Mouse (Mus musculus): ENCODE measurements around the gene Ppia.
"Not testable (repeated sequence)": the region's sequence is repeated elsewhere in the genome, so short reads cannot be mapped to it uniquely, and the experiment has no call there.

Gene Ppia

DNA sequence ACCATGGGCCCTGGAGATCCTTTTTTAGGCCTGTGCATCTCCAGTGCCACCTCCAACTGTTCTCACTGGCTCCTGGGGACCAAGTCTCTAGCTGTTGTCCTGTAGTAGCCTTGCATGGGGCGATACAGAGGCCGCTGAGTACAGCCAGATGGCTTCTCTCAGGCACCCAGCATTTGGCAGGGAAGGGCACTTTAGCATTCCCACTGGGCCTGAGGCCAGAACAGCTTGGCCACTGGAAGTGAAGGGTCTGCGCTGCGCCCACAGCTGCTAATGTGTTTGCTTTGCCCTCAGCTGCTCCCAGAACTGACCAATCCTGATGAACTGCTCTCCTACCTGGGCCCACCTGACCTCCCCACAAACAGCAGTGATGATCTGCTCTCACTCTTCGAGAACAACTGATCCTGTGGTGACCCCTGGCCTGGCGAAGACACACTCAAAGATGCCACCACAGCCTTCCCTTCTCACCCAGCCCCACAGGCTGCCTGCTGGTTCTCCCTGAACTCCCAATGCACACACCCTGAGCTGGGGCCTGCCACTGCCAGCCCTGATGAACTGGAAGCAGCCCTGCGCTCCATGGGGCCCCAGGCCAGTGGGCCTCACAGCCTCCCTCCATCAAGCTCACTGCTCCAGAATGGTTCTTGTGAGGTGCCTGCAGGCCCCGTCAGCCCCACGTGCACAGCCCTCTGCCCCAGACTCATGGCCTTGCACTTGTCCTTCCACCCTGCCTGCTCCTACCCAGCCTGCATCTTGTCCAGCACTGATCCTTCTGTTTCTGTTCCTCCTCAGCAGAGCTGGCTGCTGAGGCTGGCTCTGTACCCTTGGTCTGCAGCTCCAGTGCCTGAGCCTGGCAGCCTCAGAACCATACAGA, 10.3 kb upstream of the Ppia start:
- DNase-seq (ENCODE audit: low spot score), result no peak

GRCm38 (mm10) chr11:6405591-6406081, 9.6 kb upstream of the Ppia start:
- no peak for DNase-seq (ENCODE audit: low spot score)

- no peak for DNase-seq (ENCODE audit: low spot score)
These were observed 8.7 kb upstream of the Ppia start for GRCm38 (mm10) chr11:6406251-6407161.

DNA sequence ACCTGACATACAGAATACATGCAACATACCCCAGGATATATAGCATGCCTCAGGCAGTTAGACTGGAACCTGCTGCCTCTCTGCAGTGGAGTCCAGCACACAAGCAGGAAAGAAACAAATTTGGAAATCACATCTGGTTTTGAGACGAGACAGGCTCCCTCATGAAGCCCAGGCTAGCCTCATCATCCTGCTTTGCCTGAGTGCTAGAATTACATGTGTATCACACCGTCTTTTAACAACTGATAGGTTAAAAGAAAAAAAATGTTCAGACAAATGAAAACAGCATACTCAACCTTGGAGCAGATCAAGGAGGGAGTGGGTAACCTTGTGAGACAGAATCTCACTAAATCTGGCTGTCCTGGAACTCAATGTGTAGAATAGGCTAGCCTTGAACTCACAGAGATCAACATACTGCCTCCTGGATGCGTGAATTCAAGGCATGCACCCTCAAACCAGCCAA, 8.1 kb upstream of the Ppia start:
- no peak for DNase-seq (ENCODE audit: low spot score)

GRCm38 (mm10) chr11:6410050-6410602, 5.1 kb upstream of the Ppia start:
- DNase-seq (ENCODE audit: low spot score), result no peak

GRCm38 (mm10) chr11:6410755-6411154, 4.5 kb upstream of the Ppia start:
- not testable (repeated sequence) for DNase-seq (ENCODE audit: low spot score)

DNA sequence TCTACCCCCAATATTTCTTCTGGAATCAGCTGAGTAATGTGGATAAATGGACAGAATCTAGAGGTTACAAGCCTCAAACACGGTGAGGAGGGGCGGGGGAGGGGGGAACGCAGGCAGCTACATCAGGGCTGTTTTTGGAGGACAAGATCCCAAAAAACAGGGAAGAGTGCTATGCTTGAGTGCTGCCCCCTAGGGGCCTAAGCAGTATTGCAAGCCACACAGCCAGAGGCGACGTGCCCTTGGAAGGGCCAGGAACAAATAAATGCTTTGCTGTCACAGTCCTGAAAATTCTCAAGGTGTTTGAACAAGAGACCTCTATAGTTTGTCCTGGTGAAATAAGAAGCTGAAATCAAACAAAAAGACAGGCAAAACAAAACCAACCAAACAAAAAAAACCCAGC, 3.6 kb upstream of the Ppia start:
- peak; percentile 75 for DNase-seq (ENCODE audit: low spot score)

GRCm38 (mm10) chr11:6413264-6413663, 2.0 kb upstream of the Ppia start:
- no peak for DNase-seq (ENCODE audit: low spot score)

GRCm38 (mm10) chr11:6415551-6416404, 535 bp downstream of the Ppia start:
- peak; percentile 99 for DNase-seq (ENCODE audit: low spot score)

- DNase-seq (ENCODE audit: low spot score), result peak; percentile 42
These were observed 1.3 kb downstream of the Ppia start for GRCm38 (mm10) chr11:6416405-6417034.

GRCm38 (mm10) chr11:6417069-6417468, 1.8 kb downstream of the Ppia start:
- DNase-seq (ENCODE audit: low spot score), result no peak

DNA sequence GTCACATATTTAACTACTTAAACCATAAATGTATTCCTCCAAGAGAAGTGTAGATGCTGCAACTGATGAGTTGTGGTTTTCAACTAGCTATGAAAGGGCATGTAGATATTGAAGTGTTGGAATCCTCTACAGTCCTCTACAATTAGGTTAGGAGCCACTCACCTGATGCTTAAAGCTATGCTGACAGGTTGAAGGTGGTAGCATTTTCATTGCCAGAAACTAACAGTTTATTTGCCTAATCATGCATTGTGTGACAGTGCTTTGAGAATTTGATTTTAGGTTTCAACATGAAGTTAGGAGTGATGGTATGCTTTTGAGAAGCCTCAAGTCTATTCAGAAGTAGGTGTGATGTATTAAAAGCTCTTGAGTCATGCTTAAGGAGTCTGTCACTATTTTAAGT, 2.2 kb downstream of the Ppia start:
- DNase-seq (ENCODE audit: low spot score), result no peak

DNA sequence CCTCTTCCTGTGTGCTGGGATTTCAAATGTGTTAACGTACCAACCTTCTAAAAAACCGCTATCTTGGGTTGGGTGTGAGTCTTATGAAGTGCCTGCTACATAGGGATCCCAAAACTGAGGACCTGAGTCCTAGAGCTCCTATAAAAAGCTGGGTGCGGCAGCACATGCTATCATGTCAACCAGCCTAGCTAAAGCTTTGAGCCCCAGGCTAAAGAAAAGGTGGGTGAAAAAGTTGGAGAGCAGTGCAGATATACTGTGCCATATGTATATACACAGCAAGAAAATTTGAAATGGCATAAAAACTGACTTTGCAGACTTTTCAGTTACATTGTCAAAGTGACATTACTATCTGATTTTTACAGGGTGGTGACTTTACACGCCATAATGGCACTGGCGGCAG, 3.5 kb downstream of the Ppia start:
- no peak for DNase-seq (ENCODE audit: low spot score)

DNA sequence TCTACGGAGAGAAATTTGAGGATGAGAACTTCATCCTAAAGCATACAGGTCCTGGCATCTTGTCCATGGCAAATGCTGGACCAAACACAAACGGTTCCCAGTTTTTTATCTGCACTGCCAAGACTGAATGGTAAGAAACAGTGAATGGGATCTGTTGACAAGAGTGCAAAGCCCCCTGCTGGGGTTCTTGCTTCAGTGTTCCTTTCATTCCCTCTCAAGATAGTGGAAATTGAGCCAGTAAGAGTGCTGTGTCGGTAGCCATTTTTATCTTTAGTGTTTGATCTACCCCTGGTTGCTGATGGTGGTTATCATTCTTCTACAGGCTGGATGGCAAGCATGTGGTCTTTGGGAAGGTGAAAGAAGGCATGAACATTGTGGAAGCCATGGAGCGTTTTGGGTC, 3.9 kb downstream of the Ppia start:
- DNase-seq (ENCODE audit: low spot score), result not testable (repeated sequence)

GRCm38 (mm10) chr11:6420283-6420703, 5.0 kb downstream of the Ppia start:
- DNase-seq (ENCODE audit: low spot score), result no peak

GRCm38 (mm10) chr11:6420722-6421350, 5.6 kb downstream of the Ppia start:
- no peak for DNase-seq (ENCODE audit: low spot score)

DNA sequence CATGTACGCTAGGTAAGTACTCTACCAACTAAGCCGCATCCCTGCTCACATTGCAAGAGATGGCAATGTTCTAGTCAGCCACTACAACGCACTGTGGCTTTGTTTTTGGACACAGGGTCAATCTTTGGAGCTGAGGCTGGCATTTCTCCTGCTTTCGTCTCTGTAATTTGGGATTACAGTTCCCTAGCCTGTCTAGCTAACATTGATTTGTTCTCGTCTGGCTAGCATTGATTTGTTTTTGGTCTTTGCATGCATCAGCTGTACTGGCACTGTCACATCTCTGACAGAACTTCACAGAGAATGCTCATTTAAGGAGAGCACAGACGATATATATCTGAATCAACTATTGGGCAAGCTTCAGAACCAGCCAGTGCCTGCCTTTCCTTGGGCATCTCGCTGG, 14.9 kb downstream of the Ppia start:
- DNase-seq (ENCODE audit: low spot score), result no peak

- no peak for DNase-seq (ENCODE audit: low spot score)
These were observed 21.2 kb downstream of the Ppia start for GRCm38 (mm10) chr11:6436442-6436841.

GRCm38 (mm10) chr11:6437667-6438066, 22.4 kb downstream of the Ppia start:
- no peak for DNase-seq (ENCODE audit: low spot score)

GRCm38 (mm10) chr11:6440171-6440570, 24.9 kb downstream of the Ppia start:
- no peak for DNase-seq (ENCODE audit: low spot score)
